Mouse (Mus musculus) heart, postnatal 14 days (tissue): ENCODE data around the gene Ndst2. TPM values are rescaled to one million over a fixed set of nuclear protein-coding genes. Genes with fewer than 3 reads are reported as not detected.

Source experiments
- microRNA-seq, 2 experiments: library from miRNA; unstranded; fragments of <30 nt; microRNA quantifications; one replicate each; pipeline ENCODE4 v1.2.0; 2021 to 2022
- total RNA-seq, 2 experiments: library from RNA; stranded (reverse); gene quantifications; 2 replicates each; pipeline ENCODE4 v1.2.3; 2021

Ndst2 gene
- total RNA-seq, 2 experiments from 2014 or later: 13.6 to 15.4 TPM

Small RNA genes within 50 kb of the gene (microRNA-seq; reads per million reads assigned to microRNA genes)
- gene Mir6946: 0.81 to 1.1 reads per million in 2 experiments

Other genes with a start within 250 kb of the Ndst2 start
- gene Mss51, start 237.7 kb downstream of the Ndst2 start, total RNA-seq: 1 to 10 TPM in 1 of 2 experiments, under 1 TPM in 1; 0.88 to 1.1 TPM
- 10 to 100 TPM; 64.2 to 64.6 TPM for gene Ppp3cb, start 188.0 kb downstream of the Ndst2 start, total RNA-seq
- 10 to 100 TPM; 12.6 to 16.6 TPM for gene Usp54, start 93.5 kb downstream of the Ndst2 start, total RNA-seq
- 1 to 10 TPM in 1 of 2 experiments, under 1 TPM in 1; 0.88 to 1.7 TPM for gene Myoz1, start 78.0 kb downstream of the Ndst2 start, total RNA-seq
- 100 to 1,000 TPM in 1 of 2 experiments, 10 to 100 TPM in 1; 94.3 to 117 TPM for gene Synpo2l, start 66.2 kb downstream of the Ndst2 start, total RNA-seq
- gene Sec24c, start 60.3 kb downstream of the Ndst2 start, total RNA-seq: 100 to 1,000 TPM in 1 of 2 experiments, 10 to 100 TPM in 1; 98.8 to 101 TPM
- 10 to 100 TPM in 1 of 2 experiments, 1 to 10 TPM in 1; 8.9 to 10.1 TPM for gene Fut11, start 39.6 kb downstream of the Ndst2 start, total RNA-seq
- gene Chchd1, start 31.6 kb downstream of the Ndst2 start, total RNA-seq: 100 to 1,000 TPM in 1 of 2 experiments, 10 to 100 TPM in 1; 87.4 to 104 TPM
- gene Zswim8, start 27.0 kb downstream of the Ndst2 start, total RNA-seq: 10 to 100 TPM; 56.1 to 63.3 TPM
- 10 to 100 TPM; 40.8 to 42.3 TPM for gene Camk2g, start 59.5 kb upstream of the Ndst2 start, total RNA-seq
- gene Plau, start 102.1 kb upstream of the Ndst2 start, total RNA-seq: 1 to 10 TPM; 5.7 to 6.1 TPM
- 100 to 1,000 TPM; 132 to 149 TPM for gene Vcl, start 194.8 kb upstream of the Ndst2 start, total RNA-seq